Mouse (Mus musculus) right cerebral cortex, postnatal 4 days (tissue): ENCODE measurements around the gene Btf3l4.
A peak's percentile ranks its signal among the peaks of the same experiment; 100 is the strongest.

Source experiments
- DNase-seq: peaks from one replicate; pipeline ENCODE4 v3.0.0-alpha.2; 2022

Gene Btf3l4

DNA sequence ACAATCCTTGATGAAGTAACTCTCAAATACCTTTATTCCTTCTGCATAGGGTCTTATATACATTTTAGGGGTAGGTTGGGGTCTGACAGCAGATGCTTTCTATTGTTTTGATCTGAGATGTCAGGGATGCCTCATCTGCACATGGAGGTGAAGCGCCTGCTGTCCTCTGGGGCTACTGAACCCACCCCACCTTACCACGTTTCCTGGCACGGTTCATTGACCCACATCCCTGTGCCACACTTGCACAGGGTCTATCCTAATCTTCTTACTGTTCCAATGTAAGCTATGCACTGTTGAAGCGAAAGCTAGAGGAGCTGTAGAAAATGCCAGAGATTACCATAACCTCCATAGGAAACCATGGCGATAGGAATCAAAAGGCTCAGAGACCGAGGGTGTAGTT, 21.9 kb downstream of the Btf3l4 start:
- no peak for DNase-seq

GRCm38 (mm10) chr4:108811142-108811541, 22.3 kb downstream of the Btf3l4 start:
- no peak for DNase-seq

DNA sequence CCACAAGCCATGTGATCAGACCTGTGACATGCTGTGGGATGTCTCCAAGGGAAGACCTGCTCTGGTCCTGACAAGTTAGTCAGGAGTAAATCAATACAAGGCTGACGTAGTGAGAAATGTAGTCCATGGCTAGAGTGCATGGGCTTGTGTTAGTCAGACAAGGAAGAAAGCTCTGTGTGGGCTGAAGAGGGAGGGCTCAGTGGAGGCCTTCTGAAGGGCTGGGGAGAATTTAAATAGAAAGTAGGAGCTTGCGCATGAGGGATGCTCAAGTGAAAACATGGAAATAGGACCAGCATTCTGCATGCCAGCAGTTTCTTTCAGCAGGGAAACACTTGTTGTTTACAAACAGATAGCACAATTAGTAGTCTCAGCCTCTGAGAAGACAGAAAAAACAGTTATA, 29.9 kb downstream of the Btf3l4 start:
- DNase-seq, result no peak

- DNase-seq, result peak; percentile 74
These were observed 35.2 kb downstream of the Btf3l4 start for GRCm38 (mm10) chr4:108798083-108798830.

DNA sequence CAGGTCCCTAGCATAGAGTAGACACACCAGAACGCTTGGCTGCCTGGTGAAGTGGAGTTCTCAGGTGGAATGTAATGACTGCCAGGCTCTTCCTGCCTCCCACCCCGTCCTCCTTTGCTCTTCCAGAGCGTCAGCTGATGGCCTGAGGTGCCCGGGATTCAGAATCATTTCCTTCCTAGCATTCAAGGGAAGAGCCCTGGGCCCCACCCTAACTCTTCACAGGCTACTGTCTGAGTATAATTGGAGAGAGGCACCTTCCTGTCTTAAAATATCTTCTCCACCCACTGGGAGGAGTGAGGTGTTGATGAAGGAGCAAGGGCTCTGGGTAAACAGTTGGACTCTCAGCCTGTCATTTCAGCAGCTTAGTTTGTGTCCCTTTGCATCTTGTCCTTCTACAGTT, 36.7 kb downstream of the Btf3l4 start:
- DNase-seq, result no peak

- no peak for DNase-seq
These were observed 39.5 kb downstream of the Btf3l4 start for GRCm38 (mm10) chr4:108793941-108794340.

GRCm38 (mm10) chr4:108790507-108790906, 42.9 kb downstream of the Btf3l4 start:
- no peak for DNase-seq

GRCm38 (mm10) chr4:108789258-108789936, 44.0 kb downstream of the Btf3l4 start:
- no peak for DNase-seq

- no peak for DNase-seq
These were observed 50.9 kb downstream of the Btf3l4 start for GRCm38 (mm10) chr4:108782421-108783085.

DNA sequence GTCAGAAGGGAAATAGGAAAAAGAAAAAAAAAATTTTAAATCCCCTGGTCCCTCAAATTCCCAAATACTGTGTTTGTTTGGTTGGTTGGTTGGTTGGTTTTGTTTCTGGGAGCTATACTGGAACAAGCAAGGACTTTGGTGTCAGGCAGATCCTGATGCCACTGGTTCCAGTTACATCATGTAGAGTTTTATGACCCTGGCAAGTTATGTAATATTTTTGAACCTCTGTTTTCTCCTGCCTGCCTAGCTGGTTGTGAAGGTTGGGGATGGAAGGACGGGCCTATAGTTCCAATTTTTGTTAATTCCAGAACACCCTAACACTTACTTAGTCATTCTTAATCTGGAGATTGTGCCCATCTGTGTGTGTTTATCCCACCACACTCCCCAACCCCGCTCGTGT, 51.8 kb downstream of the Btf3l4 start:
- DNase-seq, result no peak

- no peak for DNase-seq
These were observed 52.6 kb downstream of the Btf3l4 start for GRCm38 (mm10) chr4:108780864-108781205.

- DNase-seq, result peak; percentile 83
These were observed 53.2 kb downstream of the Btf3l4 start, which contains the start of gene Zfyve9 for GRCm38 (mm10) chr4:108780057-108780863. Gene Zfyve9 (minus strand): TSS chr4:108780798.

- DNase-seq, result no peak
These were observed 53.7 kb downstream of the Btf3l4 start for GRCm38 (mm10) chr4:108779763-108780056.

DNA sequence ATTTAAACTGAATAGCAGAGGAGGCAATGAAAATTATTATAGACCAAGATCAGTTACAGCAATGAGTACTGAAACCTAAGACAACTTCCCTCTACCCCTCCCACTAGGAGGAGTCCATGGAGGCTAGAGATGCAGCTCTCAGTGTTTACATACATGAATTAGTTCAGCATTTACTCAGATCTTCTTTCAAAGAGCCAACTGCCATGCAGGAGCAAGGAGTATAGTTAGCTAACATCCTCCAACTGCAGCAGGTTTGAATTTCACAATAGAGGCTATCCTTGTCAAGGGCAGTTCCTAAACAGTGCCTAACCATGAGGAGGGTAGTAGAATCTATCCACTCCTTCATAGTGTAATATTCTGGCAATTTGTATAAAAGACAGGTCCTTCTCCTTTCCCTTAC, 64.9 kb downstream of the Btf3l4 start:
- no peak for DNase-seq
